Mouse (Mus musculus) heart, embryonic 13.5 days (tissue): ENCODE results near the gene Nrbp1. TPM values are rescaled to one million over a fixed set of nuclear protein-coding genes. Genes with fewer than 3 reads are reported as not detected.

Experiments
- ATAC-seq: fragments of 200-750 bp; cut with Nextera tagmentation; 2 replicates; pipeline ENCODE4 v1.8.0; 2017; ENCODE audit warnings: moderate TSS enrichment; ENCODE audit not compliant: insufficient number of reproducible peaks, low FRiP score, low TSS enrichment; ENCODE audit errors: extremely low read depth
- H3K27ac ChIP-seq: fragments of 300-500 bp; sonication (generic); replicated peaks from 2 replicates; pipeline ENCODE4 v1.5.1; 2015; ENCODE audit warnings: moderate library complexity, mild to moderate bottlenecking, inconsistent platforms
- H3K27me3 ChIP-seq: fragments of 300-500 bp; sonication (generic); replicated peaks from 2 replicates; pipeline ENCODE4 v1.6.1; 2015; ENCODE audit warnings: mild to moderate bottlenecking, inconsistent platforms
- H3K36me3 ChIP-seq: fragments of 300-500 bp; sonication (generic); 2 replicates; pipeline ENCODE4 v1.6.1; 2015; ENCODE audit warnings: mild to moderate bottlenecking, inconsistent platforms
- H3K4me1 ChIP-seq: fragments of 300-500 bp; sonication (generic); 2 replicates; pipeline ENCODE4 v1.6.1; 2015; ENCODE audit warnings: inconsistent platforms
- H3K4me2 ChIP-seq: fragments of 300-500 bp; sonication (generic); 2 replicates; pipeline ENCODE4 v1.6.1; 2015; ENCODE audit warnings: inconsistent platforms, mild to moderate bottlenecking, moderate library complexity
- H3K4me3 ChIP-seq: fragments of 300-500 bp; sonication (generic); 2 replicates; pipeline ENCODE4 v1.5.1; 2015; ENCODE audit warnings: moderate library complexity, mild to moderate bottlenecking, inconsistent platforms
- H3K9ac ChIP-seq: fragments of 300-500 bp; sonication (generic); 2 replicates; pipeline ENCODE4 v1.6.1; 2015; ENCODE audit warnings: inconsistent platforms, mild to moderate bottlenecking, moderate library complexity
- H3K9me3 ChIP-seq: fragments of 300-500 bp; sonication (generic); 2 replicates; pipeline ENCODE4 v1.6.1; 2016; ENCODE audit warnings: inconsistent platforms
- WGBS: fragments of 180-500 bp; shearing (Covaris S2); methylation state at CpG from one replicate; pipeline ENCODE4 v1.1.7; 2015; ENCODE audit warnings: mixed read lengths; 5-methylcytosine and 5-hydroxymethylcytosine counted together
- polyA plus RNA-seq: library from polyadenylated mRNA; unstranded; fragments of >200 nt; fragmentation: Nextera tagmentation; extraction: Ambion mirVana; gene quantifications from 2 replicates; pipeline ENCODE4 v1.2.1, GENCODE M21; 2015

Gene Nrbp1
- polyA plus RNA-seq, 1 experiment from 2014 or later, result 124 TPM

DNA sequence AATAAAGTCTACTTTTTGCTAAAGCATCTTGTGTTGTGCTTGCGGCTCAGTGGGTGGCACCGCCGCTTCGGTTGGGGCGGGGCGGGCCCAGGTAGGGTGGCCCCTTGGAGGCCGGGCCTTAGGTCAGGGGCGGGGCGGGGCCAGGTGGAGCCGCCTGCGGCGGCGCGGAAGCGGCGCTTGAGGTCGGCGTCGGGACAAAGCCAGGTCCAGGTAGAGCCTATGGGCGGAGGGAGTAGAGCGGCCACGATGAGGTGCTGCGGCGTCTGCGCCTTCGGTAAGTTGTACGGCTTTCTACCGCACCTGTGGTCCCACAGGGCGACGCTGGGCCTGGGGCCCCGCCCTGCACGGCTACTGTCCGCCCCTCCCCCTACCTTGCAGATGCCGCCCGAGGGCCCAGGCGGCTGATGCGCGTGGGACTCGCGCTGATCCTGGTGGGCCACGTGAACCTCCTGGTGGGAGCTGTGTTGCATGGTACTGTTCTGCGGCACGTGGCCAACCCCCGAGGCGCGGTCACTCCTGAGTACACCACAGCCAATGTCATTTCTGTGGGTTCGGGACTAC, 11.0 kb downstream of the Nrbp1 start, which contains the start of gene Krtcap3:
Krtcap3 (plus strand) TSS at position 151 of the 561 bp plus-strand sequence.
- peak within 1 kb of the TSS; percentile 68 for H3K4me2 ChIP-seq
- peak within 1 kb of the TSS; percentile 48 for H3K4me3 ChIP-seq
- ATAC-seq, result peak; percentile 68
- H3K36me3 ChIP-seq, result peaks cover 94% of the 10 kb centered on the region
- 17% methylated on average over 47 of the region's 47 CpGs for WGBS
- no peaks in the 10 kb centered on the region for H3K9me3 ChIP-seq
- H3K27ac ChIP-seq, result no peak within 1 kb of the TSS
- peaks cover 48% of the 10 kb centered on the region for H3K4me1 ChIP-seq
- H3K27me3 ChIP-seq, result no peaks in the 10 kb centered on the region
- H3K9ac ChIP-seq, result peak within 1 kb of the TSS; percentile 69

DNA sequence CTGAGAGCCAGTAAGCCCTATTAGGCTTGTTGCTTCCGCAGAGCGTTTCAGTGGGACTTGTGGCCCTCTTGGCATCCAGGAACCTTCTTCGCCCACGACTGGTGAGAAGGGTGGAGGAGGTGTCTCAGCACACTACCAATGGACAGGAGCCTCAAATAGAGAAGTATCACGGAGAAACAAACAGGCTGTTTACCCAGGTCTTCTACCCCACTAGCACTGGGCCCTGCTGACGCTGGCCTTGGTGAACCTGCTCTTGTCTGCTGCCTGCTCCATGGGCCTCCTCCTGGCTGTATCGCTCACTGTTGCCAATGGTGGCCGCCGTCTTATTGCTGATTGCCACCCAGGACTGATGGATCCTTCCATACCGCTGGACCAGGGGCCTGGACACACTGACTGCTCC, 11.5 kb downstream of the Nrbp1 start:
- H3K36me3 ChIP-seq, result peaks cover 92% of the 10 kb centered on the region
- H3K9me3 ChIP-seq, result no peaks in the 10 kb centered on the region
- H3K4me2 ChIP-seq, result peak overlapping the region; percentile 68
- peaks cover 48% of the 10 kb centered on the region for H3K4me1 ChIP-seq
- H3K27me3 ChIP-seq, result no peaks in the 10 kb centered on the region
- no peak overlapping the region for H3K27ac ChIP-seq
- no peak for ATAC-seq
- H3K9ac ChIP-seq, result peak overlapping the region; percentile 69
- peak overlapping the region; percentile 48 for H3K4me3 ChIP-seq
- WGBS, result 57% methylated on average over 10 of the region's 10 CpGs

GRCm38 (mm10) chr5:31252795-31253545, 12.3 kb downstream of the Nrbp1 start:
- peaks cover 48% of the 10 kb centered on the region for H3K4me1 ChIP-seq
- no peak overlapping the region for H3K4me3 ChIP-seq
- H3K9ac ChIP-seq, result no peak overlapping the region
- whole genome bisulfite sequencing, result 83% methylated on average over 16 of the region's 16 CpGs
- H3K27me3 ChIP-seq, result no peaks in the 10 kb centered on the region
- H3K36me3 ChIP-seq, result peaks cover 92% of the 10 kb centered on the region
- peak overlapping the region; percentile 68; the same call in 1 of the 2 replicates for H3K4me2 ChIP-seq
- ATAC-seq, result no peak
- H3K9me3 ChIP-seq, result no peaks in the 10 kb centered on the region
- H3K27ac ChIP-seq, result 0 out of 2 replicates have a peak overlapping the region, but pooled peaks have one; percentile 56

- Histone ChIP-seq H3K4me3 (no peak overlapping the region), H3K36me3 (peaks cover 92% of the 10 kb centered on the region), H3K27me3 (no peaks in the 10 kb centered on the region), H3K4me1 (peaks cover 48% of the 10 kb centered on the region), H3K4me2 (0 out of 2 replicates have a peak overlapping the region, but pooled peaks have one; percentile 5), H3K27ac (peak overlapping the region; percentile 56), H3K9me3 (no peaks in the 10 kb centered on the region), H3K9ac (peak overlapping the region; percentile 21; the same call in 1 of the 2 replicates)
- WGBS, result 70% methylated on average over 8 of the region's 8 CpGs
- ATAC-seq, result no peak
Observed at GRCm38 (mm10) chr5:31253806-31254205, 13.1 kb downstream of the Nrbp1 start.

- peaks cover 92% of the 10 kb centered on the region for H3K36me3 ChIP-seq
- no peaks in the 10 kb centered on the region for H3K27me3 ChIP-seq
- H3K27ac ChIP-seq, result peak overlapping the region; percentile 56
- no peak for ATAC-seq
- no peak overlapping the region for H3K4me2 ChIP-seq
- H3K4me1 ChIP-seq, result peaks cover 42% of the 10 kb centered on the region
- H3K9me3 ChIP-seq, result no peaks in the 10 kb centered on the region
- 69% methylated on average over 7 of the region's 7 CpGs for WGBS
- H3K9ac ChIP-seq, result peak overlapping the region; percentile 21; the same call in 1 of the 2 replicates
- no peak overlapping the region for H3K4me3 ChIP-seq
Observed at GRCm38 (mm10) chr5:31254452-31254851, 13.8 kb downstream of the Nrbp1 start.

- Histone ChIP-seq H3K4me2 (no peak overlapping the region), H3K9ac (peak overlapping the region; percentile 21; the same call in 1 of the 2 replicates), H3K36me3 (peaks cover 92% of the 10 kb centered on the region), H3K4me1 (peaks cover 38% of the 10 kb centered on the region), H3K27ac (peak overlapping the region; percentile 56; the same call in 1 of the 2 replicates), H3K4me3 (no peak overlapping the region), H3K9me3 (no peaks in the 10 kb centered on the region), H3K27me3 (no peaks in the 10 kb centered on the region)
- 72% methylated on average over 8 of the region's 8 CpGs for WGBS
- ATAC-seq, result no peak
Observed at GRCm38 (mm10) chr5:31254901-31255300, 14.2 kb downstream of the Nrbp1 start.

DNA sequence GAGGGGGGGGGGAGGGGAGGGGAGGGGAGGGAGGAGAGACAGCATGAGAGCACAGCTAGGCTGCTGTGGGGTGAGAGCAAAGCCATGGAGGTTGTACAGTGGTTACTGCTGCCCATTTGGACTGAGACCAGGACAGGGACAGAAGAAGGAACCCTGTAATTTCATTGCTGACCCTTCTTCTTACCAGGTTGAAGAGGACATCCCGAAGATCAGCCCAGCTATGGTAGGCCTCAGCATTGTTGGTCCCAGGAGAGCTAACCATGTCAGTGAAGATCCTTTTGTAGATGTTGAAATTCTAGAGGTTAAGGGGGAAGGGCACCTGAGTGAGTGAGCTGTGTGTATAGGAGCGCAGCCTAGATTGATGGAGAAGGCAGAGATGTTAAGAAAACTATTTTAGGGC, 14.7 kb downstream of the Nrbp1 start:
- WGBS, result 88% methylated on average over 2 of the region's 2 CpGs
- Histone ChIP-seq H3K4me3 (no peak overlapping the region), H3K27ac (no peak overlapping the region), H3K4me2 (no peak overlapping the region), H3K27me3 (no peaks in the 10 kb centered on the region), H3K4me1 (peaks cover 35% of the 10 kb centered on the region), H3K9me3 (no peaks in the 10 kb centered on the region), H3K36me3 (peaks cover 92% of the 10 kb centered on the region), H3K9ac (no peak overlapping the region)
- ATAC-seq, result no peak

GRCm38 (mm10) chr5:31255971-31256370, 15.3 kb downstream of the Nrbp1 start:
- Histone ChIP-seq H3K27ac (no peak overlapping the region), H3K9ac (no peak overlapping the region), H3K36me3 (peaks cover 92% of the 10 kb centered on the region), H3K4me3 (no peak overlapping the region), H3K4me2 (no peak overlapping the region), H3K27me3 (no peaks in the 10 kb centered on the region), H3K4me1 (peaks cover 29% of the 10 kb centered on the region), H3K9me3 (no peaks in the 10 kb centered on the region)
- WGBS, result 79% methylated on average over 2 of the region's 2 CpGs
- no peak for ATAC-seq

GRCm38 (mm10) chr5:31257616-31258015, 17.0 kb downstream of the Nrbp1 start:
- Histone ChIP-seq H3K4me1 (peaks cover 18% of the 10 kb centered on the region), H3K4me2 (no peak overlapping the region), H3K9me3 (no peaks in the 10 kb centered on the region), H3K9ac (no peak overlapping the region), H3K4me3 (no peak overlapping the region), H3K27me3 (no peaks in the 10 kb centered on the region), H3K36me3 (peaks cover 92% of the 10 kb centered on the region), H3K27ac (no peak overlapping the region)
- WGBS, result 87% methylated on average over 11 of the region's 11 CpGs
- no peak for ATAC-seq

DNA sequence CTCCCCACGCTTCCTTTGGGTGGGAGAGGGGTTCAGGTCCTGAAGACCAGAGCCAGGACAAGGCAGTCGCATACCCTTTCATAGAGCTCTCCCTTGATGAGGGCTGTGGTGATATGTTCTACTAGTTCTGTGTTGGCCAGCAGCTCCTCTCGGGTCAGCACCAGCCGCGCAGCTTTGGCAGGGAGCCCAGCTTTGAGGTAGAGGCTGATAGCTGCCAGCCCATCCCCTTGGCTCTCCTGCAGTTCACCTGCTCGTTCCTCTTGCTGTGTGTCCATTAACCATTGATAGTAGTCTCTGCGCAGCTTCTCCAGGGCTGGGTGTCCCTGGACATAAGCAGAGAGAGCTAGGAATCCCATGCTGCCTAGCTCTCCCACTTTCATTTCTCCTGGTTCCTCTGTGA, 25.4 kb downstream of the Nrbp1 start:
- Histone ChIP-seq H3K4me1 (no peaks in the 10 kb centered on the region), H3K27ac (no peak overlapping the region), H3K9ac (no peak overlapping the region), H3K27me3 (no peaks in the 10 kb centered on the region), H3K9me3 (no peaks in the 10 kb centered on the region), H3K4me2 (no peak overlapping the region), H3K36me3 (peaks cover 95% of the 10 kb centered on the region), H3K4me3 (no peak overlapping the region)
- ATAC-seq, result no peak
- WGBS, result 72% methylated on average over 7 of the region's 7 CpGs

GRCm38 (mm10) chr5:31267686-31268085, 27.0 kb downstream of the Nrbp1 start:
- 76% methylated on average over 6 of the region's 6 CpGs for WGBS
- Histone ChIP-seq H3K4me1 (no peaks in the 10 kb centered on the region), H3K9ac (no peak overlapping the region), H3K4me2 (no peak overlapping the region), H3K36me3 (peaks cover 92% of the 10 kb centered on the region), H3K27me3 (no peaks in the 10 kb centered on the region), H3K4me3 (no peak overlapping the region), H3K9me3 (no peaks in the 10 kb centered on the region), H3K27ac (no peak overlapping the region)
- no peak for ATAC-seq
